Mouse (Mus musculus) liver, embryonic 15.5 days (tissue): Measurements from ENCODE around the gene Aspm. TPM values are rescaled to one million over a fixed set of nuclear protein-coding genes. Genes with fewer than 3 reads are reported as not detected.
"Not testable (repeated sequence)": the region's sequence is repeated elsewhere in the genome, so short reads cannot be mapped to it uniquely, and the experiment has no call there.

Source experiments
- ATAC-seq: fragments of 200-750 bp; cut with Nextera tagmentation; 2 replicates; pipeline ENCODE4 v1.8.0; 2017; ENCODE audit warnings: moderate number of reproducible peaks, mild to moderate bottlenecking, moderate library complexity; ENCODE audit not compliant: insufficient read depth
- H3K27ac ChIP-seq: fragments of 300-500 bp; sonication (generic); replicated peaks from 2 replicates; pipeline ENCODE4 v1.5.1; 2015; ENCODE audit warnings: mild to moderate bottlenecking, inconsistent platforms
- H3K27me3 ChIP-seq: fragments of 300-500 bp; sonication (generic); 2 replicates; pipeline ENCODE4 v1.6.1; 2015; ENCODE audit warnings: mild to moderate bottlenecking, inconsistent platforms
- H3K36me3 ChIP-seq: fragments of 300-500 bp; sonication (generic); replicated peaks from 2 replicates; pipeline ENCODE4 v1.6.1; 2015; ENCODE audit warnings: moderate library complexity, mild to moderate bottlenecking, inconsistent platforms
- H3K4me1 ChIP-seq: fragments of 300-500 bp; sonication (generic); replicated peaks from 2 replicates; pipeline ENCODE4 v1.6.1; 2015; ENCODE audit warnings: inconsistent platforms
- H3K4me2 ChIP-seq: fragments of 300-500 bp; sonication (generic); 2 replicates; pipeline ENCODE4 v1.6.1; 2015; ENCODE audit warnings: moderate library complexity, mild to moderate bottlenecking, inconsistent platforms
- H3K4me3 ChIP-seq: fragments of 300-500 bp; sonication (generic); replicated peaks from 2 replicates; pipeline ENCODE4 v1.5.1; 2015; ENCODE audit warnings: mild to moderate bottlenecking, inconsistent platforms
- H3K9ac ChIP-seq: fragments of 300-500 bp; sonication (generic); 2 replicates; pipeline ENCODE4 v1.6.1; 2015; ENCODE audit warnings: moderate library complexity, mild to moderate bottlenecking, inconsistent platforms
- H3K9me3 ChIP-seq: fragments of 300-500 bp; sonication (generic); replicated peaks from 2 replicates; pipeline ENCODE4 v1.6.1; 2016; ENCODE audit warnings: inconsistent platforms
- WGBS: fragments of 180-500 bp; shearing (Covaris S2); methylation state at CpG from one replicate; pipeline ENCODE4 v1.1.7; 2015; ENCODE audit warnings: mixed read lengths; ENCODE audit not compliant: insufficient replicate concordance; 5-methylcytosine and 5-hydroxymethylcytosine counted together
- polyA plus RNA-seq: library from polyadenylated mRNA; unstranded; fragments of >200 nt; fragmentation: Nextera tagmentation; extraction: Ambion mirVana; gene quantifications from 2 replicates; pipeline ENCODE4 v1.2.1, GENCODE M21; 2015

Gene Aspm
- 9.9 and 10.0 TPM in 2 replicates for polyA plus RNA-seq

- H3K4me2 ChIP-seq = peak within 1 kb of the TSS; percentile 70
- peak within 1 kb of the TSS; percentile 85 for H3K9ac ChIP-seq
- H3K27ac ChIP-seq = peak within 1 kb of the TSS; percentile 89
- H3K4me1 ChIP-seq = peaks cover 31% of the 10 kb centered on the region
- peak; percentile 97 for ATAC-seq
- H3K4me3 ChIP-seq = peak within 1 kb of the TSS; percentile 93
- no peaks in the 10 kb centered on the region for H3K27me3 ChIP-seq
- under 1% methylated on average over 63 of the region's 65 CpGs for WGBS
- H3K9me3 ChIP-seq = no peaks in the 10 kb centered on the region
- H3K36me3 ChIP-seq = peaks cover 27% of the 10 kb centered on the region
These were observed at the start of gene Aspm for GRCm38 (mm10) chr1:139454340-139455225. Gene Aspm, plus strand, starts transcription at chr1:139454772.

GRCm38 (mm10) chr1:139405766-139406165, 48.8 kb upstream of the Aspm start:
- Histone ChIP-seq H3K27ac (no peak overlapping the region), H3K4me3 (no peak overlapping the region), H3K4me1 (no peaks in the 10 kb centered on the region), H3K27me3 (no peaks in the 10 kb centered on the region), H3K36me3 (no peaks in the 10 kb centered on the region), H3K9me3 (no peaks in the 10 kb centered on the region), H3K9ac (no peak overlapping the region), H3K4me2 (no peak overlapping the region)
- ATAC-seq = no peak

- no peaks in the 10 kb centered on the region for H3K36me3 ChIP-seq
- H3K9ac ChIP-seq = no peak overlapping the region
- H3K27me3 ChIP-seq = no peaks in the 10 kb centered on the region
- no peak overlapping the region for H3K27ac ChIP-seq
- no peak overlapping the region for H3K4me2 ChIP-seq
- H3K4me3 ChIP-seq = no peak overlapping the region
- WGBS = 47% methylated on average over 5 of the region's 5 CpGs
- no peaks in the 10 kb centered on the region for H3K9me3 ChIP-seq
- ATAC-seq = no peak
- H3K4me1 ChIP-seq = no peaks in the 10 kb centered on the region
These were observed 46.9 kb upstream of the Aspm start for GRCm38 (mm10) chr1:139407701-139408100.

- ATAC-seq, H3K27ac ChIP-seq, H3K36me3 ChIP-seq, H3K4me1 ChIP-seq, H3K9ac ChIP-seq, H3K4me2 ChIP-seq, H3K27me3 ChIP-seq, H3K9me3 ChIP-seq, H3K4me3 ChIP-seq: not testable (repeated sequence)
- 68% methylated on average over 2 of the region's 2 CpGs for WGBS
These were observed 42.2 kb upstream of the Aspm start for GRCm38 (mm10) chr1:139412365-139412764.

DNA sequence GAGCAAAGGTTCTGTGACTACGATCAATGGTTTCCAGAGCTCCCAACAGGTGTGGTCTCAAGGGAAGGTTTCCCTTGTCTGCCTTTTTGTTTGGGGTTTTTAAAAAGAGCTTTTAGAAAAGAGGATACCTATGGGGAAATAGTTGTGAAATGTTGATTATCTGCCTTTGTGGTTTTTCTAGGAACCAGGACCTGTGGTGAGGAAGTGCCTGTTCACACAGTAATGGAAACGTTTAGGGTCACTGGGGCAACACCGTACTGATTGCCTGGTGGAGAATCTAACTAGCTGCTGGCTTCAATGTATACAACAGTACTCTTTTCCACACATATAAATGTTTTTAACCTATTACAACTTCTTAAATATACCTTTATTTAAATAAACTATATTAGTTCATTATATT, 41.1 kb upstream of the Aspm start:
- no peaks in the 10 kb centered on the region for H3K9me3 ChIP-seq
- no peak for ATAC-seq
- no peaks in the 10 kb centered on the region for H3K27me3 ChIP-seq
- H3K36me3 ChIP-seq = no peaks in the 10 kb centered on the region
- 21% methylated on average over 3 of the region's 3 CpGs for WGBS
- no peaks in the 10 kb centered on the region; the same call in 1 of the 2 replicates for H3K4me1 ChIP-seq
- H3K4me2 ChIP-seq = no peak overlapping the region
- H3K9ac ChIP-seq = no peak overlapping the region
- no peak overlapping the region for H3K27ac ChIP-seq
- H3K4me3 ChIP-seq = no peak overlapping the region

GRCm38 (mm10) chr1:139421521-139421874, 33.1 kb upstream of the Aspm start:
- Histone ChIP-seq H3K4me1 (peaks cover 34% of the 10 kb centered on the region), H3K9me3 (no peaks in the 10 kb centered on the region), H3K27me3 (peaks cover 5% of the 10 kb centered on the region; the same call in 1 of the 2 replicates), H3K4me3 (peak overlapping the region; percentile 91), H3K36me3 (no peaks in the 10 kb centered on the region), H3K27ac (peak overlapping the region; percentile 85), H3K4me2 (peak overlapping the region; percentile 83), H3K9ac (peak overlapping the region; percentile 94)
- peak; percentile 8; the same call in 1 of the 2 replicates for ATAC-seq
- WGBS = 5% methylated on average over 8 of the region's 8 CpGs

DNA sequence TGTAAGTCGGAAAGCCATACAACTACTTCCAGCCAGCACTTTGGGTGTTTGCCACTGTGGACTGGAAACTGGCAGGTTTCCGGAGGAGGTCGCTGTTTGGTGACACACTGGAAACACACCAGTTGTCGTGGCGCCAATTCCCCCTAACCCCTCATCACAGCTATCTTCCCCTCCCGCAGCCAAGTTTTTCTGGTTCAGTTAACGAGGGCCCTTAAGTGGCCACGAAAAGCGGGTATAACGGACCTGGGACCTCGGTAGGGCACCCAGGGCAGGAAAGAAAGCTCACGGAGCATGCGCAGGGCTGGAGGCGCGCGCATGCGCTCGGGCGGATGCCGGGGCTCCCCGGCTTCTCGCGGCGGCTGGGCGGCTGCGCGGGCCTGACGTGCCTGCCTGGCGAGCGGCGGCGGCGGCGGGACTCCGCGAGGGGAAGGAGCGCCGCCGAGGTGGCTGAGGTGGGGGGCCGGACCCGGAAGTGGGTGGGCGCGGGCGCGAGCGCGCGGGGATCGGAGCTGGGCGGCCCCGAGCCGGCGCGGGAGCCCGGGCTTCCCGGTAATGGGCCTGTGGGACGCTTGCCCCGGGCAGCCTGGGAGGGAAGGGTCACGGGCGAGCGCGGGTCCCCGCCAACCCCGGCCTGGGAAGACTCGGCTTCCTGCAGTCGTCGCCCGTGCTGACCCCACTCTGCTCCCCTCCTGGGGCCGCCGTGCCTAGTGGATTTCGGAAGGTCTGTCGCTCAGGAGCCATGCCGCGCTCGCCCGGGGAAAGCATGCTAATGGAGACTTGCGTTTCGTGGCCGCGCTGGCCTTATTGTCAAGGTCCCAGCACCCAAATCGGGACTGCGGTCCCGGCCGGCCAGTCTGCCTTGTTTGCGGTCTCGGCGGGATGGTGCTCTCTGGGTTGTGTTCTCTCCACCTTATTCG, 32.4 kb upstream of the Aspm start, which contains the start of gene Zbtb41:
TSS of gene Zbtb41 (plus strand) at position 414 of the 917 bp plus-strand sequence.
- WGBS = under 1% methylated on average over 87 of the region's 88 CpGs
- no peaks in the 10 kb centered on the region for H3K9me3 ChIP-seq

DNA sequence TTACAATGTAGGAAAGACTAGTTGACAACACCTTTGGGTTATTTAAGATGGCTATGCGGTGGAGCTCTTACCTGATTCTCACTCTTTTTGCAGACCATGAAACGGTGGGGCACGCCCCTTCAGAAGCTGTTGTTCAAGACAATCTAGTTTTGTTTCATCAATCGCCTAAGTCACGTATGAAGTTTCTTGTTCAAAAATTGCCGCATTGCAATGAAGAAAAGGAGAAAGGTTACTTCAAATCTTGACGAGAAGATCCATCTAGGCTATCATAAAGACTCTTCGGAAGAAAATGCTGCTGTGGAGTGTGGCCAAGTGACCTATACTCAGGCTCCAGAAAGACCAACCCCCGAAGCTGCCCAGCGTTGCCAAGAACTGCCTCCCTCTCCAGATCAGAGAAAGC, 31.6 kb upstream of the Aspm start:
- H3K36me3 ChIP-seq = 0 out of 2 replicates have a peak, but pooled peaks cover 4% of the 10 kb centered on the region
- H3K4me2 ChIP-seq = peak overlapping the region; percentile 83
- 25% methylated on average over 10 of the region's 10 CpGs for WGBS
- peak overlapping the region; percentile 91 for H3K4me3 ChIP-seq
- peak overlapping the region; percentile 85; the same call in 1 of the 2 replicates for H3K27ac ChIP-seq
- no peaks in the 10 kb centered on the region for H3K9me3 ChIP-seq
- no peak for ATAC-seq
- peaks cover 34% of the 10 kb centered on the region for H3K4me1 ChIP-seq
- H3K9ac ChIP-seq = peak overlapping the region; percentile 94
- peaks cover 5% of the 10 kb centered on the region; the same call in 1 of the 2 replicates for H3K27me3 ChIP-seq

More for the DNA sequence above, 32.4 kb upstream of the Aspm start, which contains the start of gene Zbtb41:
- Histone ChIP-seq H3K36me3 (0 out of 2 replicates have a peak, but pooled peaks cover 3% of the 10 kb centered on the region), H3K4me3 (peak within 1 kb of the TSS; percentile 91), H3K4me2 (peak within 1 kb of the TSS; percentile 83), H3K27ac (peak within 1 kb of the TSS; percentile 85), H3K4me1 (peaks cover 34% of the 10 kb centered on the region), H3K9ac (peak within 1 kb of the TSS; percentile 94), H3K27me3 (peaks cover 5% of the 10 kb centered on the region; the same call in 1 of the 2 replicates)
- peak; percentile 96 for ATAC-seq

GRCm38 (mm10) chr1:139423931-139424330, 30.6 kb upstream of the Aspm start:
- WGBS = 23% methylated on average over 10 of the region's 10 CpGs

GRCm38 (mm10) chr1:139425006-139425405, 29.6 kb upstream of the Aspm start:
- Histone ChIP-seq H3K4me2 (peak overlapping the region; percentile 46), H3K27ac (no peak overlapping the region), H3K9ac (0 out of 2 replicates have a peak overlapping the region, but pooled peaks have one; percentile 25), H3K4me3 (0 out of 2 replicates have a peak overlapping the region, but pooled peaks have one; percentile 15), H3K9me3 (no peaks in the 10 kb centered on the region), H3K36me3 (peaks cover 14% of the 10 kb centered on the region), H3K27me3 (no peaks in the 10 kb centered on the region), H3K4me1 (peaks cover 34% of the 10 kb centered on the region)
- WGBS = 58% methylated on average over 3 of the region's 3 CpGs
- ATAC-seq = no peak

More at GRCm38 (mm10) chr1:139423931-139424330, 30.6 kb upstream of the Aspm start:
- peak overlapping the region; percentile 10; the same call in 1 of the 2 replicates for H3K9ac ChIP-seq
- peaks cover 5% of the 10 kb centered on the region; the same call in 1 of the 2 replicates for H3K27me3 ChIP-seq
- peaks cover 5% of the 10 kb centered on the region for H3K36me3 ChIP-seq
- H3K4me3 ChIP-seq = peak overlapping the region; percentile 91
- peak overlapping the region; percentile 83 for H3K4me2 ChIP-seq
- H3K9me3 ChIP-seq = no peaks in the 10 kb centered on the region
- ATAC-seq = no peak
- peaks cover 34% of the 10 kb centered on the region for H3K4me1 ChIP-seq
- H3K27ac ChIP-seq = no peak overlapping the region
